8 mouse cellular contexts compared by ENCODE assay signal in the genomic region with DNA sequence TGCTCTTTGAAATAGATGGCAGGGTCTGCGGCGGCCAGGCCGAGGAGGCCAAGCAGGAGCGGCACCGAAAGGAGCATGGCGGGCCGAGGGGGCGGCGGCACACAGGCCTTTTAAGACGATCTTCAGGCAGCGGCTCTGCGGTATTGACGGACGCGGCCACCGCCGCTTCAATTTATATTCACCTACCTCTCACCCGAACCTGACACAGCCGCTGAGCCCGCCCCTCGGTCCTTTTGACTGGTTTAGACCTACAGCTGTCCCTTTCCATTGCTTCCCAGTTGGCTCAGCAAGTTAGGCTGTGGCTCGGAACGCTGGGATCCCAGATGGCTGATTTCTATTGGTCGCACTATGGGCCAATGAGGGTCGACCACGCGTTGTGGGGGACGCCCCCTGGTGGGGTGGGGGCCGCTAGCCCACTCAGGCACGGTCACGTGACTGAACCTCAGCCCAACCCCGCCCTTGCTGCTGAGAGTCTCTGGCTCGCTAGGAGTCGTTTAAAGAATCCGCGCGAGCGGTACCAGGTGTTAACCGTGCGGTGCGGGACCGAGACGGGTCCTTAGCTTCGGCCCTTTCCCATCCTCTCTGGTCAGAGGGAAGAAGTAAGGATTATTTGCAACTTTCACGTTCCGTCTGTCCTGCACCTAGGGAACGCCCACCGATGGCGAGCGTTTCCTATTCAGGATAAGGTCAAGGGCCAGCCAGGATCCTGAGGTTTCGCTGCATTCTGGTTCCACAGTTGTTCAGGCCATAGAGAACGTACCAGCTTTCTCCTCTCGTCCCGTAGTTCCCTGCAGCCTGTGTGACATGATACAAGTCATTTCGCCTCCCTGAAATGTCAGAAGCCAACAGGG. TPM values are rescaled to one million over a fixed set of nuclear protein-coding genes. Genes with fewer than 3 reads are reported as not detected.
DNase-seq lines count a peak whose midpoint lies in the region; ATAC-seq and TF ChIP-seq lines count a peak whose summit lies in the region.

A gene (minus strand): TSS at position 213 of the 851 bp plus-strand sequence.

- TF ChIP-seq EP300 in liver, embryonic 14.5 days (IDR thresholded peaks at IDR 0.05; ENCODE audit: low read depth) = peak; percentile 17
- no peak for TF ChIP-seq EP300 in stomach, postnatal 0 days (optimal IDR thresholded peaks at IDR 0.05)

- peaks cover 42% of the 10 kb centered on the region for H3K36me3 ChIP-seq in forebrain, embryonic 10.5 days (replicated peaks)
- H3K36me3 ChIP-seq in heart, embryonic 15.5 days = peaks cover 32% of the 10 kb centered on the region
- H3K36me3 ChIP-seq in liver, embryonic 14.5 days (replicated peaks; ENCODE audit: control insufficient read depth, insufficient read depth, low read depth) = peaks cover 39% of the 10 kb centered on the region
- H3K36me3 ChIP-seq in neural tube, embryonic 11.5 days (ENCODE audit: control insufficient read depth, insufficient read depth, low read length) = peaks cover 22% of the 10 kb centered on the region
- peaks cover 23% of the 10 kb centered on the region for H3K36me3 ChIP-seq in stomach, postnatal 0 days (ENCODE audit: control insufficient read depth, insufficient read depth, low read length)

- no peaks in the 10 kb centered on the region for H3K9me3 ChIP-seq in forebrain, embryonic 10.5 days
- H3K9me3 ChIP-seq in heart, embryonic 15.5 days (replicated peaks) = no peaks in the 10 kb centered on the region
- no peaks in the 10 kb centered on the region for H3K9me3 ChIP-seq in liver, embryonic 14.5 days (ENCODE audit: control insufficient read depth, low read length)
- no peaks in the 10 kb centered on the region for H3K9me3 ChIP-seq in neural tube, embryonic 11.5 days (ENCODE audit: control insufficient read depth, low read length)
- no peaks in the 10 kb centered on the region for H3K9me3 ChIP-seq in stomach, postnatal 0 days (ENCODE audit: control insufficient read depth, low read length)

- H3K27ac ChIP-seq in forebrain, embryonic 10.5 days = peak within 1 kb of the TSS; percentile 97
- peak within 1 kb of the TSS; percentile 86 for H3K27ac ChIP-seq in heart, embryonic 15.5 days
- H3K27ac ChIP-seq in liver, embryonic 14.5 days = peak within 1 kb of the TSS; percentile 86
- H3K27ac ChIP-seq in neural tube, embryonic 11.5 days (ENCODE audit: low read depth, low read length) = peak within 1 kb of the TSS; percentile 84
- H3K27ac ChIP-seq in stomach, postnatal 0 days (replicated peaks) = peak within 1 kb of the TSS; percentile 85

- H3K4me1 ChIP-seq in forebrain, embryonic 10.5 days = peaks cover 41% of the 10 kb centered on the region
- H3K4me1 ChIP-seq in heart, embryonic 15.5 days (replicated peaks) = peaks cover 35% of the 10 kb centered on the region
- peaks cover 19 to 20% of the 10 kb centered on the region in 2 experiments for H3K4me1 ChIP-seq in liver, embryonic 14.5 days (replicated peaks; ENCODE audit: control insufficient read depth in 2 of 2, insufficient read depth in 2 of 2, low read length in 1 of 2)
- peaks cover 19% of the 10 kb centered on the region for H3K4me1 ChIP-seq in neural tube, embryonic 11.5 days (ENCODE audit: control insufficient read depth, insufficient read depth, low read length)
- peaks cover 7% of the 10 kb centered on the region; the same call in 1 of the 2 replicates for H3K4me1 ChIP-seq in stomach, postnatal 0 days (replicated peaks; ENCODE audit: control insufficient read depth, insufficient read depth)

- TF ChIP-seq CTCF in liver, embryonic 14.5 days (IDR thresholded peaks at IDR 0.05; ENCODE audit: low read depth) = peak; percentile 54
- peak; percentile 37 for TF ChIP-seq CTCF in stomach, postnatal 0 days (IDR thresholded peaks at IDR 0.05; ENCODE audit: low read depth)

- H3K9ac ChIP-seq in heart, embryonic 15.5 days = peak within 1 kb of the TSS; percentile 91
- peak within 1 kb of the TSS; percentile 97 for H3K9ac ChIP-seq in liver, embryonic 14.5 days (replicated peaks)
- H3K9ac ChIP-seq in neural tube, embryonic 11.5 days (ENCODE audit: low read length) = peak within 1 kb of the TSS; percentile 96
- peak within 1 kb of the TSS; percentile 89 for H3K9ac ChIP-seq in stomach, postnatal 0 days (ENCODE audit: low read length)

- ATAC-seq in heart, embryonic 15.5 days (replicated peaks; ENCODE audit: insufficient number of reproducible peaks, insufficient read depth, low FRiP score, low read depth) = peak; percentile 99
- ATAC-seq in liver, embryonic 14.5 days (ENCODE audit: insufficient read depth) = peak; percentile 99
- ATAC-seq in neural tube, embryonic 11.5 days (ENCODE audit: insufficient read depth, low FRiP score, low TSS enrichment) = peak; percentile 99
- ATAC-seq in stomach, postnatal 0 days (ENCODE audit: low FRiP score, low TSS enrichment) = peak; percentile 99

- whole genome bisulfite sequencing in forebrain, embryonic 10.5 days = under 1% methylated on average over 55 of the region's 55 CpGs
- under 1% methylated on average over 55 of the region's 55 CpGs for WGBS in heart, embryonic 15.5 days
- WGBS in liver, embryonic 14.5 days (ENCODE audit: insufficient replicate concordance) = under 1% methylated on average over 55 of the region's 55 CpGs
- WGBS in neural tube, embryonic 11.5 days = under 1% methylated on average over 55 of the region's 55 CpGs
- WGBS in stomach, postnatal 0 days = under 1% methylated on average over 54 of the region's 55 CpGs

- DNase-seq in CD8-positive naive resting alpha-beta T cell, adult 2 months (ENCODE audit: low read depth in 2 of 2, low spot score in 2 of 2) = peak; percentile 99 to 100
- DNase-seq in c-Kit-positive CD71-negative TER-119-negative erythroid progenitor cells, embryonic 14.5 days (ENCODE audit: low read depth) = peak; percentile 99
- DNase-seq in forebrain, embryonic 10.5 days (ENCODE audit: extremely low spot score, low spot score) = peak; percentile 99
- peak; percentile 99 to 100 for DNase-seq in kidney, postnatal 25 days
- DNase-seq in liver, embryonic 14.5 days (ENCODE audit: low read depth in 3 of 3, low spot score in 3 of 3) = peak; percentile 100
- peak; percentile 98 for DNase-seq in neural tube, embryonic 11.5 days (ENCODE audit: low spot score)
- DNase-seq in stomach, postnatal 0 days (ENCODE audit: low spot score) = peak; percentile 100

- H3K4me3 ChIP-seq in forebrain, embryonic 10.5 days = peak within 1 kb of the TSS; percentile 97
- H3K4me3 ChIP-seq in heart, embryonic 15.5 days = peak within 1 kb of the TSS; percentile 79
- peak within 1 kb of the TSS; percentile 85 to 95 for H3K4me3 ChIP-seq in liver, embryonic 14.5 days (ENCODE audit: insufficient read depth in 1 of 2, low read depth in 2 of 2, low read length in 2 of 2)
- H3K4me3 ChIP-seq in neural tube, embryonic 11.5 days (ENCODE audit: low read depth, low read length) = peak within 1 kb of the TSS; percentile 92
- H3K4me3 ChIP-seq in stomach, postnatal 0 days (ENCODE audit: low read depth, low read length) = peak within 1 kb of the TSS; percentile 85

- H3K4me2 ChIP-seq in heart, embryonic 15.5 days = peak within 1 kb of the TSS; percentile 82
- peak within 1 kb of the TSS; percentile 94 for H3K4me2 ChIP-seq in liver, embryonic 14.5 days (ENCODE audit: low read depth)
- H3K4me2 ChIP-seq in neural tube, embryonic 11.5 days (ENCODE audit: low read depth) = peak within 1 kb of the TSS; percentile 85
- H3K4me2 ChIP-seq in stomach, postnatal 0 days (replicated peaks; ENCODE audit: low read depth) = peak within 1 kb of the TSS; percentile 91

- no peaks in the 10 kb centered on the region for H3K27me3 ChIP-seq in forebrain, embryonic 10.5 days (ENCODE audit: poor library complexity, severe bottlenecking)
- H3K27me3 ChIP-seq in heart, embryonic 15.5 days = no peaks in the 10 kb centered on the region
- H3K27me3 ChIP-seq in liver, embryonic 14.5 days (ENCODE audit: control insufficient read depth, insufficient read depth, low read length) = no peaks in the 10 kb centered on the region
- no peaks in the 10 kb centered on the region for H3K27me3 ChIP-seq in neural tube, embryonic 11.5 days (ENCODE audit: control insufficient read depth, insufficient read depth, low read length)
- no peaks in the 10 kb centered on the region for H3K27me3 ChIP-seq in stomach, postnatal 0 days (ENCODE audit: control insufficient read depth, insufficient read depth, low read length)

RNA-seq across cellular contexts. Expression of the gene that starts here (rescaled TPM):
- polyA plus RNA-seq in forebrain, embryonic 10.5 days (2016; fragmentation: Nextera tagmentation; extraction: Ambion mirVana) = 735 and 764 TPM in 2 replicates
- polyA plus RNA-seq in heart, embryonic 15.5 days (2015; fragmentation: Nextera tagmentation; extraction: Ambion mirVana) = 525 and 658 TPM in 2 replicates
- polyA plus RNA-seq in liver, embryonic 14.5 days (2012; rRNA removed) = 144 and 262 TPM in 2 replicates
- polyA plus RNA-seq in liver, embryonic 14.5 days (2014; fragmentation: Nextera tagmentation; extraction: Ambion mirVana) = 348 and 351 TPM in 2 replicates
- polyA plus RNA-seq in neural tube, embryonic 11.5 days (2014; fragmentation: Nextera tagmentation; extraction: Ambion mirVana) = 870 and 925 TPM in 2 replicates
- 522 and 537 TPM in 2 replicates for polyA plus RNA-seq in stomach, postnatal 0 days (2015; fragmentation: Nextera tagmentation; extraction: Ambion mirVana)

Comparison
In these comparisons a context has a peak if more than half of its experiments do, and no peak if none do; other contexts are left out.
1. Peak in every context shown above with its lines: DNase-seq, ATAC-seq, H3K4me3 ChIP-seq and H3K27ac ChIP-seq.